Mouse (Mus musculus): Measurements from ENCODE around the gene Olfr655. TPM values are rescaled to one million over a fixed set of nuclear protein-coding genes. Genes with fewer than 3 reads are reported as not detected.

Gene Olfr655
- total and polyA plus RNA-seq, 2 experiments, result not detected

GRCm38 (mm10) chr7:104552700-104553099 lies 48.9 kb downstream of the Olfr655 start:
- no peaks in the 10 kb centered on the region for H3K27me3 ChIP-seq (ENCODE audit: control insufficient read depth, insufficient read depth, low read length)
- 66% methylated on average over 1 of the region's 1 CpGs for WGBS
- H3K4me1 ChIP-seq (ENCODE audit: control insufficient read depth, insufficient read depth, low read length), result no peaks in the 10 kb centered on the region
- no peak overlapping the region for H3K9ac ChIP-seq (ENCODE audit: low read depth, low read length)
- TF ChIP-seq POLR2A (IDR thresholded peaks at IDR 0.05; ENCODE audit: extremely low read depth, insufficient read depth, low read length) (no peak), CTCF (IDR thresholded peaks at IDR 0.05; ENCODE audit: low read depth, low read length) (no peak)
- DNase-seq (ENCODE audit: extremely low read depth, low read depth, low spot score), result no peak
- H3K36me3 ChIP-seq (ENCODE audit: control insufficient read depth, insufficient read depth, low read length), result no peaks in the 10 kb centered on the region
- H3K27ac ChIP-seq (replicated peaks; ENCODE audit: insufficient read depth, low read depth, low read length), result no peak overlapping the region
- no peaks in the 10 kb centered on the region for H3K79me2 ChIP-seq (ENCODE audit: control insufficient read depth, insufficient read depth, low read length)
- H3K4me3 ChIP-seq (ENCODE audit: insufficient read depth, low read depth, low read length), result no peak overlapping the region

GRCm38 (mm10) chr7:104549833-104550232 lies 51.7 kb downstream of the Olfr655 start, which contains the start of gene Olfr651:
Gene Olfr651 (plus strand): TSS chr7:104550133.
- no peak within 1 kb of the TSS for H3K27ac ChIP-seq (replicated peaks; ENCODE audit: insufficient read depth, low read depth, low read length)
- H3K4me3 ChIP-seq (ENCODE audit: insufficient read depth, low read depth, low read length), result no peak within 1 kb of the TSS
- no peaks in the 10 kb centered on the region for H3K4me1 ChIP-seq (ENCODE audit: control insufficient read depth, insufficient read depth, low read length)
- TF ChIP-seq POLR2A (IDR thresholded peaks at IDR 0.05; ENCODE audit: extremely low read depth, insufficient read depth, low read length), result no peak
- TF ChIP-seq CTCF (IDR thresholded peaks at IDR 0.05; ENCODE audit: low read depth, low read length), result no peak
- H3K79me2 ChIP-seq (ENCODE audit: control insufficient read depth, insufficient read depth, low read length), result no peaks in the 10 kb centered on the region
- H3K9ac ChIP-seq (ENCODE audit: low read depth, low read length), result no peak within 1 kb of the TSS
- H3K27me3 ChIP-seq (ENCODE audit: control insufficient read depth, insufficient read depth, low read length), result no peaks in the 10 kb centered on the region
- WGBS, result 66% methylated on average over 5 of the region's 5 CpGs
- DNase-seq (ENCODE audit: extremely low read depth, low read depth, low spot score), result no peak
- H3K36me3 ChIP-seq (ENCODE audit: control insufficient read depth, insufficient read depth, low read length), result no peaks in the 10 kb centered on the region

Other genes with a start within 250 kb of the Olfr655 start
- 6.7 and 12.4 TPM in 2 replicates for gene Trim12c, start 248.4 kb downstream of the Olfr655 start, total RNA-seq (2014; rRNA removed)
- 2.7 and 2.8 TPM in 2 replicates for gene Trim12c, start 248.4 kb downstream of the Olfr655 start, polyA plus RNA-seq (2012; rRNA removed)
- 0.47 and 0.74 TPM in 2 replicates for gene Trim30b, start 231.9 kb downstream of the Olfr655 start, total RNA-seq (2014; rRNA removed)
- 0.06 TPM in 1 of 2 replicates, not detected in the other for gene Trim30b, start 231.9 kb downstream of the Olfr655 start, polyA plus RNA-seq (2012; rRNA removed)
- gene Trim30c, start 200.9 kb downstream of the Olfr655 start, total RNA-seq (2014; rRNA removed), result 0.54 and 1.3 TPM in 2 replicates
- gene Trim30c, start 200.9 kb downstream of the Olfr655 start, polyA plus RNA-seq (2012; rRNA removed), result 0.13 TPM in 1 of 2 replicates, not detected in the other
- gene Trim30a, start 136.6 kb downstream of the Olfr655 start, total RNA-seq (2014; rRNA removed), result 8.1 and 9.4 TPM in 2 replicates
- gene Trim30a, start 136.6 kb downstream of the Olfr655 start, polyA plus RNA-seq (2012; rRNA removed), result 0.90 and 1.5 TPM in 2 replicates
- 6.2 and 8.9 TPM in 2 replicates for gene Trim30d, start 93.9 kb downstream of the Olfr655 start, total RNA-seq (2014; rRNA removed)
- gene Trim30d, start 93.9 kb downstream of the Olfr655 start, polyA plus RNA-seq (2012; rRNA removed), result 0.42 and 1.2 TPM in 2 replicates
- not detected in 2 replicates for gene Olfr651, start 51.6 kb downstream of the Olfr655 start, total RNA-seq (2014; rRNA removed)
- gene Olfr651, start 51.6 kb downstream of the Olfr655 start, polyA plus RNA-seq (2012; rRNA removed), result not detected in 2 replicates
- not detected in 2 replicates for gene Olfr652, start 40.9 kb downstream of the Olfr655 start, total RNA-seq (2014; rRNA removed)
- not detected in 2 replicates for gene Olfr652, start 40.9 kb downstream of the Olfr655 start, polyA plus RNA-seq (2012; rRNA removed)
- not detected in 2 replicates for gene Olfr653, start 24.5 kb downstream of the Olfr655 start, total RNA-seq (2014; rRNA removed)
- gene Olfr653, start 24.5 kb downstream of the Olfr655 start, polyA plus RNA-seq (2012; rRNA removed), result not detected in 2 replicates
- gene Olfr654, start 14.8 kb downstream of the Olfr655 start, total RNA-seq (2014; rRNA removed), result not detected in 2 replicates
- gene Olfr654, start 14.8 kb downstream of the Olfr655 start, polyA plus RNA-seq (2012; rRNA removed), result not detected in 2 replicates
- not detected in 2 replicates for gene Olfr656, start 12.2 kb upstream of the Olfr655 start, total RNA-seq (2014; rRNA removed)
- gene Olfr656, start 12.2 kb upstream of the Olfr655 start, polyA plus RNA-seq (2012; rRNA removed), result not detected in 2 replicates
- not detected in 2 replicates for gene Olfr657, start 23.0 kb upstream of the Olfr655 start, total RNA-seq (2014; rRNA removed)
- gene Olfr657, start 23.0 kb upstream of the Olfr655 start, polyA plus RNA-seq (2012; rRNA removed), result not detected in 2 replicates
- not detected in 2 replicates for gene Olfr658, start 45.5 kb upstream of the Olfr655 start, total RNA-seq (2014; rRNA removed)
- gene Olfr658, start 45.5 kb upstream of the Olfr655 start, polyA plus RNA-seq (2012; rRNA removed), result not detected in 2 replicates
- gene Olfr659, start 65.0 kb upstream of the Olfr655 start, total RNA-seq (2014; rRNA removed), result not detected in 2 replicates
- not detected in 2 replicates for gene Olfr659, start 65.0 kb upstream of the Olfr655 start, polyA plus RNA-seq (2012; rRNA removed)
- gene Olfr661, start 84.7 kb upstream of the Olfr655 start, total RNA-seq (2014; rRNA removed), result not detected in 2 replicates
- not detected in 2 replicates for gene Olfr661, start 84.7 kb upstream of the Olfr655 start, polyA plus RNA-seq (2012; rRNA removed)
- not detected in 2 replicates for gene Usp17le, start 175.7 kb upstream of the Olfr655 start, total RNA-seq (2014; rRNA removed)
- gene Usp17le, start 175.7 kb upstream of the Olfr655 start, polyA plus RNA-seq (2012; rRNA removed), result not detected in 2 replicates
- gene Usp17lb, start 240.8 kb upstream of the Olfr655 start, total RNA-seq (2014; rRNA removed), result not detected in 2 replicates
- gene Usp17lb, start 240.8 kb upstream of the Olfr655 start, polyA plus RNA-seq (2012; rRNA removed), result not detected in 2 replicates

Measured in liver, adult 2 months (tissue).